In the genomic region with DNA sequence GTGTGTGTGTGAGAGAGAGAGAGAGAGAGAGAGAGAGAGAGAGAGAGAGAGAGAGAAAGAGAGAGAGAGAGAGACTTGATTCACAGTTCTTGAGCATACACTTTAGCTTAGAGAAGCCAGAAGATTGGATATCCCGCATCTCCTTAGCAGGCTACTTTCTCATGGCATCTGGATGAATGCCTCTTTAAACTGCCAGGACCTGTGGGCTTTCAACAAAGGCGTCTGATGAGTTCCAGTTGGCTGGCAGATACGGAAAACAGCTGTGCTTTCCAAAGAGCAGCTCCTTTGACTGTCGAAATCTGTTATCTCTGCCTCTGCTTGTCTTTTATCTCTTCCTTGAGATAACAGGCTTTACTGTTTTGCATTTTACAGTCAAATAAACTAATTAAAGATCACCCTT, we compare ENCODE assay signal across 9 mouse cellular contexts. TPM values are rescaled to one million over a fixed set of nuclear protein-coding genes. Genes with fewer than 3 reads are reported as not detected.
A peak's percentile ranks its signal among the peaks of the same experiment; 100 is the strongest.
DNase-seq lines count a peak whose midpoint lies in the region; ATAC-seq and TF ChIP-seq lines count a peak whose summit lies in the region.
"Had no signal": no experiment of that assay in that cellular context is flagged by ENCODE, and none has a peak within 500 bp of the region (broad histone marks: within the 10 kb centered on the region; RNA-seq: fewer than 3 reads in every experiment).

No protein-coding gene starts in this region.

- no peaks in the 10 kb centered on the region for H3K36me3 ChIP-seq in hindbrain, postnatal 0 days (ENCODE audit: insufficient read depth, low read length)
- H3K36me3 ChIP-seq in hindbrain, embryonic 14.5 days (replicated peaks; ENCODE audit: control insufficient read depth, insufficient read depth) = no peaks in the 10 kb centered on the region

- H3K4me3 ChIP-seq in hindbrain, postnatal 0 days (ENCODE audit: low read length) = no peak overlapping the region
- no peak overlapping the region for H3K4me3 ChIP-seq in hindbrain, embryonic 14.5 days (replicated peaks; ENCODE audit: low read length)

- TF ChIP-seq CTCF in hindbrain, postnatal 0 days (IDR thresholded peaks at IDR 0.05; ENCODE audit: low read depth) = no peak

- DNase-seq in hindbrain, postnatal 0 days (ENCODE audit: low spot score) = peak; percentile 55
- no peak for DNase-seq in hindbrain, embryonic 14.5 days (ENCODE audit: low spot score)
- DNase-seq in MN1 (ENCODE audit: low spot score) = peak; percentile 81
- DNase-seq in embryo, embryonic 10 days (ENCODE audit: low spot score) = peak; percentile 79
- peak; percentile 25 for DNase-seq in lung, postnatal 25 days (ENCODE audit: low spot score)
- DNase-seq in left cerebral cortex, adult 11 months (ENCODE audit: low spot score) = no peak
- no peak for DNase-seq in urinary bladder, postnatal 36 days (ENCODE audit: low spot score in 2 of 2)
- DNase-seq: kidney, adult 9 months had no signal

- no peak for ATAC-seq in hindbrain, postnatal 0 days
- ATAC-seq in hindbrain, embryonic 14.5 days (ENCODE audit: low FRiP score) = no peak

- no peak overlapping the region for H3K4me2 ChIP-seq in hindbrain, postnatal 0 days (ENCODE audit: low read depth, low read length)
- no peak overlapping the region for H3K4me2 ChIP-seq in hindbrain, embryonic 14.5 days (replicated peaks)

- H3K27ac ChIP-seq in hindbrain, postnatal 0 days = no peak overlapping the region
- no peak overlapping the region for H3K27ac ChIP-seq in hindbrain, embryonic 14.5 days
- H3K27ac ChIP-seq: liver, embryonic 14.5 days had no signal

- H3K4me1 ChIP-seq in hindbrain, postnatal 0 days (ENCODE audit: insufficient read depth, low read length) = no peaks in the 10 kb centered on the region
- 0 out of 2 replicates have a peak, but pooled peaks cover 5% of the 10 kb centered on the region for H3K4me1 ChIP-seq in hindbrain, embryonic 14.5 days (replicated peaks; ENCODE audit: control insufficient read depth, insufficient read depth, low read length)

- 6% methylated on average over 4 of the region's 4 CpGs for WGBS in hindbrain, postnatal 0 days
- WGBS in hindbrain, embryonic 14.5 days = 5% methylated on average over 4 of the region's 4 CpGs

- no peaks in the 10 kb centered on the region for H3K9me3 ChIP-seq in hindbrain, postnatal 0 days (ENCODE audit: low read length)
- H3K9me3 ChIP-seq in hindbrain, embryonic 14.5 days (ENCODE audit: control insufficient read depth, low read length) = no peaks in the 10 kb centered on the region

- no peak overlapping the region for H3K9ac ChIP-seq in hindbrain, postnatal 0 days (replicated peaks; ENCODE audit: low read length)
- H3K9ac ChIP-seq in hindbrain, embryonic 14.5 days = no peak overlapping the region
- H3K9ac ChIP-seq: liver, embryonic 14.5 days had no signal

- H3K27me3 ChIP-seq in hindbrain, postnatal 0 days (ENCODE audit: insufficient read depth, low read length) = no peaks in the 10 kb centered on the region
- no peaks in the 10 kb centered on the region for H3K27me3 ChIP-seq in hindbrain, embryonic 14.5 days (ENCODE audit: control insufficient read depth, insufficient read depth, low read length)

RNA-seq across cellular contexts. Expression of gene Cxcr4, which starts 59.5 kb away (rescaled TPM):
- 76.1 and 95.8 TPM in 2 replicates for total RNA-seq in hindbrain, postnatal 0 days (2014; rRNA removed)
- polyA plus RNA-seq in hindbrain, postnatal 0 days (2015; fragmentation: Nextera tagmentation; extraction: Ambion mirVana) = 5.1 and 5.2 TPM in 2 replicates
- polyA plus RNA-seq in hindbrain, embryonic 14.5 days (2014; fragmentation: Nextera tagmentation; extraction: Ambion mirVana) = 8.6 and 10.7 TPM in 2 replicates

Comparison
In these comparisons a context has a peak if more than half of its experiments do, and no peak if none do; other contexts are left out.
1. DNase-seq: peak in hindbrain, postnatal 0 days (single experiment), MN1 (single experiment), embryo, embryonic 10 days (single experiment) and lung, postnatal 25 days (single experiment); none in hindbrain, embryonic 14.5 days (single experiment), left cerebral cortex, adult 11 months (single experiment) and urinary bladder, postnatal 36 days (0 of 2).